Mouse (Mus musculus) G1E (cell line): Measurements from ENCODE around the gene Sec22b.

ENCODE experiments used
- CTCF ChIP-seq: IDR thresholded peaks from 2 replicates; pipeline ENCODE4 v1.5.1; 2012; ENCODE audit warnings: low read depth, low read length, inconsistent platforms, mixed read lengths
- GATA1 ChIP-seq: IDR thresholded peaks from 2 replicates; pipeline ENCODE4 v1.6.1; 2012; ENCODE audit warnings: borderline replicate concordance, low read length, inconsistent platforms, mixed read lengths
- POLR2AphosphoS5 ChIP-seq: IDR thresholded peaks from 2 replicates; pipeline ENCODE4 v1.6.1; 2012; ENCODE audit warnings: low read depth, low read length, inconsistent platforms; ENCODE audit not compliant: insufficient replicate concordance
- TAL1 ChIP-seq: conservative IDR thresholded peaks from 2 replicates; pipeline ENCODE4 v1.6.1; 2012; ENCODE audit warnings: low read depth, low read length, inconsistent platforms, mixed read lengths

DNA sequence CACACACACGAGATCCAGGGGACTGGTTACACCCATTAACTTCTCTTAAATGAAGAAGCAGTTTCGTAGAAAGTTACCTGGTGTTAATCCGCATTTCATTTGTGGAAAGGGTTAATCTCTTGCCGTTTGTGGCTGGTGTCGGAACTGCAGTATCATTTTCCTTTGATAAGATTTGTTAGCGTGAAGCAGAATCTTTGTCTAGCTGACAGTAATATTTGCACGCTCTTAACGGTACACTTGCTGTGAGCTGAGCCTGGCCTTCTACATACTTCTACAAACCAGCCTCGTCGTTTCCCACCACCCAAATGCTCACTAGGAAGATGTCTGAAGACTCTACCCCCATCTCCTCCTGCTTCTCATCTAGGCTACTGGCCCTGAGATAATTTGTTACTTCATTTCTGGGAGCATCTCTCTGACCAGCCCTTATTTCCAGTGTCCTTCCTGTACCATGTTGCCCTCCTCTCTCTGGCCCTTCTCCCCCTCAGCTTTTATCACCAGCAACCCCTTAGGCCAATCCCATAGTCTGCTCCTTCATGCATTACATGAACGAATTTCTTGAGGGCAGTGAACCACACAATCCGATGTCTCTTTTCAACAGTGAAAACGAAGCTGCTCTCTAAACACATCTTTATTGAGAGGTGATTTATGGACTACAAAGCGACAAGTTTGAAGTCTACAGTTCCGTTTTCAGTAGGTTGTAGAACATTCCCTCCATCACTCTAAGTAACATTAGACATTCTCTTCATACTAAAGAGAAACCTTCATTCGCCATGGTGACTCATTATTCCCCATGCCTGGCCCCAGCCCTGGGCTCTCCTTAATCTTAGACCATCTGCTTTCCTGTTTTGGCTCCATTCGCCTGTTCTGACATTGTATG, 36.3 kb downstream of the Sec22b start:
- TF ChIP-seq GATA1: no peak
- TF ChIP-seq TAL1: no peak
- no peak for TF ChIP-seq CTCF
- TF ChIP-seq POLR2AphosphoS5: no peak
